Mouse (Mus musculus) neural tube, embryonic 12.5 days (tissue): Measurements from ENCODE around the gene Dus2. TPM values are rescaled to one million over a fixed set of nuclear protein-coding genes. Genes with fewer than 3 reads are reported as not detected.
A peak's percentile ranks its signal among the peaks of the same experiment; 100 is the strongest.
"Not testable (repeated sequence)": the region's sequence is repeated elsewhere in the genome, so short reads cannot be mapped to it uniquely, and the experiment has no call there.

ENCODE experiments used
- ATAC-seq: fragments of 200-750 bp; cut with Nextera tagmentation; 2 replicates; pipeline ENCODE4 v1.8.0; 2017; ENCODE audit warnings: low read depth, mild to moderate bottlenecking, moderate TSS enrichment, moderate library complexity; ENCODE audit not compliant: low FRiP score
- H3K27ac ChIP-seq: fragments of 300-500 bp; sonication (generic); 2 replicates; pipeline ENCODE4 v1.5.1; 2016
- H3K27me3 ChIP-seq: fragments of 300-500 bp; sonication (generic); replicated peaks from 2 replicates; pipeline ENCODE4 v1.6.1; 2016; ENCODE audit warnings: mild to moderate bottlenecking
- H3K36me3 ChIP-seq: fragments of 300-500 bp; sonication (generic); 2 replicates; pipeline ENCODE4 v1.6.1; 2016; ENCODE audit warnings: mild to moderate bottlenecking
- H3K4me1 ChIP-seq: fragments of 300-500 bp; sonication (generic); 2 replicates; pipeline ENCODE4 v1.6.1; 2016
- H3K4me2 ChIP-seq: fragments of 300-500 bp; sonication (generic); replicated peaks from 2 replicates; pipeline ENCODE4 v1.6.1; 2016; ENCODE audit warnings: mild to moderate bottlenecking
- H3K4me3 ChIP-seq: fragments of 300-500 bp; sonication (generic); 2 replicates; pipeline ENCODE4 v1.5.1; 2016
- H3K9ac ChIP-seq: fragments of 300-500 bp; sonication (generic); 2 replicates; pipeline ENCODE4 v1.6.1; 2016; ENCODE audit warnings: mild to moderate bottlenecking
- H3K9me3 ChIP-seq: fragments of 300-500 bp; sonication (generic); 2 replicates; pipeline ENCODE4 v1.6.1; 2016; ENCODE audit warnings: mild to moderate bottlenecking
- WGBS: fragments of 180-500 bp; shearing (Covaris S2); methylation state at CpG from one replicate; pipeline ENCODE4 v1.1.7; 2016; 5-methylcytosine and 5-hydroxymethylcytosine counted together
- polyA plus RNA-seq: library from polyadenylated mRNA; unstranded; fragments of >200 nt; fragmentation: Nextera tagmentation; extraction: Ambion mirVana; gene quantifications from 2 replicates; pipeline ENCODE4 v1.2.1, GENCODE M21; 2016

Dus2 gene
- polyA plus RNA-seq, 1 experiment from 2014 or later = 17.9 TPM

- no peaks in the 10 kb centered on the region for H3K36me3 ChIP-seq
- H3K27ac ChIP-seq = no peak overlapping the region
- H3K4me3 ChIP-seq = peak overlapping the region; percentile 49
- 3% methylated on average over 40 of the region's 40 CpGs for WGBS
- no peaks in the 10 kb centered on the region for H3K9me3 ChIP-seq
- peak; percentile 56 for ATAC-seq
- H3K4me1 ChIP-seq = peaks cover 7% of the 10 kb centered on the region; the same call in 1 of the 2 replicates
- peak overlapping the region; percentile 49 for H3K9ac ChIP-seq
- peaks cover 38% of the 10 kb centered on the region for H3K27me3 ChIP-seq
- H3K4me2 ChIP-seq = peak overlapping the region; percentile 74
These were observed 25.8 kb upstream of the Dus2 start for GRCm38 (mm10) chr8:105965266-105965904.

- peak; percentile 69 for ATAC-seq
- 1% methylated on average over 45 of the region's 47 CpGs for WGBS
- Histone ChIP-seq H3K27me3 (peaks cover 38% of the 10 kb centered on the region), H3K9me3 (no peaks in the 10 kb centered on the region), H3K36me3 (no peaks in the 10 kb centered on the region), H3K9ac (peak within 1 kb of the TSS; percentile 49), H3K4me2 (peak within 1 kb of the TSS; percentile 74), H3K4me1 (peaks cover 7% of the 10 kb centered on the region; the same call in 1 of the 2 replicates), H3K4me3 (peak within 1 kb of the TSS; percentile 49), H3K27ac (no peak within 1 kb of the TSS)
These were observed 25.2 kb upstream of the Dus2 start, which contains the start of gene Slc12a4 for GRCm38 (mm10) chr8:105965905-105966341. TSS of gene Slc12a4 (minus strand) at chr8:105966097.

- WGBS = 6% methylated on average over 19 of the region's 19 CpGs
- no peak for ATAC-seq
- peaks cover 7% of the 10 kb centered on the region; the same call in 1 of the 2 replicates for H3K4me1 ChIP-seq
- no peaks in the 10 kb centered on the region for H3K9me3 ChIP-seq
- no peak overlapping the region for H3K4me3 ChIP-seq
- peak overlapping the region; percentile 74 for H3K4me2 ChIP-seq
- H3K27me3 ChIP-seq = peaks cover 38% of the 10 kb centered on the region
- H3K27ac ChIP-seq = no peak overlapping the region
- H3K9ac ChIP-seq = no peak overlapping the region
- H3K36me3 ChIP-seq = no peaks in the 10 kb centered on the region
These were observed 24.3 kb upstream of the Dus2 start for GRCm38 (mm10) chr8:105966692-105967311.

GRCm38 (mm10) chr8:105969367-105969766 lies 21.8 kb upstream of the Dus2 start:
- Histone ChIP-seq H3K4me1 (peaks cover 7% of the 10 kb centered on the region; the same call in 1 of the 2 replicates), H3K9ac (no peak overlapping the region), H3K36me3 (no peaks in the 10 kb centered on the region), H3K4me3 (no peak overlapping the region), H3K27me3 (peaks cover 34% of the 10 kb centered on the region), H3K4me2 (no peak overlapping the region), H3K9me3 (no peaks in the 10 kb centered on the region), H3K27ac (no peak overlapping the region)
- 84% methylated on average over 1 of the region's 1 CpGs for WGBS
- ATAC-seq = no peak

GRCm38 (mm10) chr8:105971019-105971720 lies 20.0 kb upstream of the Dus2 start:
- no peak overlapping the region for H3K27ac ChIP-seq
- peaks cover 16% of the 10 kb centered on the region for H3K27me3 ChIP-seq
- H3K4me2 ChIP-seq = no peak overlapping the region
- H3K36me3 ChIP-seq = no peaks in the 10 kb centered on the region
- no peak for ATAC-seq
- H3K4me3 ChIP-seq = no peak overlapping the region
- WGBS = 67% methylated on average over 8 of the region's 8 CpGs
- no peaks in the 10 kb centered on the region for H3K4me1 ChIP-seq
- H3K9ac ChIP-seq = no peak overlapping the region
- no peaks in the 10 kb centered on the region for H3K9me3 ChIP-seq

GRCm38 (mm10) chr8:105975363-105975762 lies 15.8 kb upstream of the Dus2 start:
- WGBS = 72% methylated on average over 7 of the region's 7 CpGs
- no peaks in the 10 kb centered on the region for H3K4me1 ChIP-seq

GRCm38 (mm10) chr8:105979325-105979724 lies 11.8 kb upstream of the Dus2 start, which contains the start of gene Dpep3:
TSS of gene Dpep3 (minus strand) at chr8:105979429.
- ATAC-seq = no peak
- Histone ChIP-seq H3K9me3 (no peaks in the 10 kb centered on the region), H3K4me1 (no peaks in the 10 kb centered on the region), H3K27me3 (no peaks in the 10 kb centered on the region), H3K27ac (no peak within 1 kb of the TSS), H3K4me3 (no peak within 1 kb of the TSS), H3K9ac (no peak within 1 kb of the TSS), H3K36me3 (no peaks in the 10 kb centered on the region), H3K4me2 (no peak within 1 kb of the TSS)
- 90% methylated on average over 15 of the region's 15 CpGs for WGBS

More at GRCm38 (mm10) chr8:105975363-105975762, 15.8 kb upstream of the Dus2 start:
- Histone ChIP-seq H3K9me3 (no peaks in the 10 kb centered on the region), H3K27ac (no peak overlapping the region), H3K4me3 (no peak overlapping the region), H3K9ac (no peak overlapping the region), H3K36me3 (no peaks in the 10 kb centered on the region), H3K27me3 (no peaks in the 10 kb centered on the region), H3K4me2 (no peak overlapping the region)
- ATAC-seq = no peak

- Histone ChIP-seq H3K9me3 (no peaks in the 10 kb centered on the region), H3K36me3 (no peaks in the 10 kb centered on the region), H3K9ac (no peak overlapping the region), H3K4me2 (no peak overlapping the region), H3K27me3 (no peaks in the 10 kb centered on the region), H3K27ac (no peak overlapping the region), H3K4me1 (no peaks in the 10 kb centered on the region), H3K4me3 (no peak overlapping the region)
- 88% methylated on average over 1 of the region's 1 CpGs for WGBS
- ATAC-seq = no peak
These were observed 10.0 kb upstream of the Dus2 start for GRCm38 (mm10) chr8:105981146-105981545.

- H3K9me3 ChIP-seq, H3K9ac ChIP-seq, H3K27ac ChIP-seq, H3K4me2 ChIP-seq, ATAC-seq, H3K4me3 ChIP-seq, H3K27me3 ChIP-seq, H3K4me1 ChIP-seq, H3K36me3 ChIP-seq: not testable (repeated sequence)
- 82% methylated on average over 11 of the region's 11 CpGs for WGBS
These were observed 7.7 kb upstream of the Dus2 start for GRCm38 (mm10) chr8:105983406-105983805.

GRCm38 (mm10) chr8:105988546-105988945 lies 2.6 kb upstream of the Dus2 start:
- no peak overlapping the region for H3K4me2 ChIP-seq
- H3K4me3 ChIP-seq = no peak overlapping the region
- H3K27ac ChIP-seq = no peak overlapping the region
- ATAC-seq = no peak
- H3K9me3 ChIP-seq = no peaks in the 10 kb centered on the region
- H3K27me3 ChIP-seq = no peaks in the 10 kb centered on the region
- no peak overlapping the region for H3K9ac ChIP-seq
- H3K4me1 ChIP-seq = no peaks in the 10 kb centered on the region
- H3K36me3 ChIP-seq = no peaks in the 10 kb centered on the region
- 88% methylated on average over 11 of the region's 11 CpGs for WGBS

- 84% methylated on average over 2 of the region's 2 CpGs for WGBS
- no peaks in the 10 kb centered on the region for H3K4me1 ChIP-seq
- H3K9ac ChIP-seq = no peak overlapping the region
- no peaks in the 10 kb centered on the region for H3K27me3 ChIP-seq
- H3K36me3 ChIP-seq = no peaks in the 10 kb centered on the region
- no peaks in the 10 kb centered on the region for H3K9me3 ChIP-seq
- no peak for ATAC-seq
- H3K4me3 ChIP-seq = no peak overlapping the region
- no peak overlapping the region for H3K4me2 ChIP-seq
- H3K27ac ChIP-seq = no peak overlapping the region
These were observed 409 bp downstream of the Dus2 start for GRCm38 (mm10) chr8:105991546-105991945.

GRCm38 (mm10) chr8:105992499-105992898 lies 1.4 kb downstream of the Dus2 start:
- WGBS = 75% methylated on average over 5 of the region's 5 CpGs
- Histone ChIP-seq H3K4me2 (no peak overlapping the region), H3K27me3 (no peaks in the 10 kb centered on the region), H3K4me3 (no peak overlapping the region), H3K9ac (no peak overlapping the region), H3K36me3 (no peaks in the 10 kb centered on the region), H3K9me3 (no peaks in the 10 kb centered on the region), H3K4me1 (no peaks in the 10 kb centered on the region), H3K27ac (no peak overlapping the region)
- no peak for ATAC-seq
